Mouse (Mus musculus) midbrain, embryonic 14.5 days (tissue): ENCODE measurements at regions not wholly inside any gene's neighbourhood (a gene's known extent, or its start where the extent isn't known, plus 50 kb on each side); places are given as distances from the start of the nearest gene placed in this dataset.
A peak's percentile ranks its signal among the peaks of the same experiment; 100 is the strongest.

Source experiments
- ATAC-seq: fragments of 200-750 bp; cut with Nextera tagmentation; 2 replicates; pipeline ENCODE4 v1.8.0; 2017; ENCODE audit warnings: moderate number of reproducible peaks, moderate library complexity; ENCODE audit not compliant: low FRiP score, low TSS enrichment
- DNase-seq: peaks from one replicate; pipeline ENCODE4 v3.0.0-alpha.2; 2015
- H3K27ac ChIP-seq: fragments of 300-500 bp; sonication (generic); replicated peaks from 2 replicates; pipeline ENCODE4 v1.5.1; 2014; ENCODE audit warnings: mild to moderate bottlenecking, low read depth, low read length, moderate library complexity
- H3K27me3 ChIP-seq: fragments of 300-500 bp; sonication (generic); 2 replicates; pipeline ENCODE4 v1.6.1; 2014; ENCODE audit warnings: low read length, control low read depth, mixed read lengths; ENCODE audit not compliant: control insufficient read depth, insufficient read depth
- H3K36me3 ChIP-seq: fragments of 300-500 bp; sonication (generic); 2 replicates; pipeline ENCODE4 v1.6.1; 2014; ENCODE audit warnings: low read length, control low read depth; ENCODE audit not compliant: control insufficient read depth, insufficient read depth
- H3K4me1 ChIP-seq: fragments of 300-500 bp; sonication (generic); 2 replicates; pipeline ENCODE4 v1.6.1; 2014; ENCODE audit warnings: mild to moderate bottlenecking, antibody characterized with exemption, low read length, control low read depth; ENCODE audit not compliant: control insufficient read depth, insufficient read depth
- H3K4me2 ChIP-seq: fragments of 300-500 bp; sonication (generic); 2 replicates; pipeline ENCODE4 v1.6.1; 2014; ENCODE audit warnings: mild to moderate bottlenecking, low read length, moderate library complexity
- H3K4me3 ChIP-seq: fragments of 300-500 bp; sonication (generic); replicated peaks from 2 replicates; pipeline ENCODE4 v1.5.1; 2014; ENCODE audit warnings: low read depth, low read length
- H3K9ac ChIP-seq: fragments of 300-500 bp; sonication (generic); replicated peaks from 2 replicates; pipeline ENCODE4 v1.6.1; 2014; ENCODE audit warnings: mild to moderate bottlenecking, low read length, moderate library complexity
- H3K9me3 ChIP-seq: fragments of 300-500 bp; sonication (generic); 2 replicates; pipeline ENCODE4 v1.6.1; 2016; ENCODE audit warnings: low read length, control low read depth, mixed read lengths; ENCODE audit not compliant: control insufficient read depth
- WGBS: fragments of 180-500 bp; shearing (Covaris S2); extraction: QIAGEN DNeasy Blood & Tissue Kit; methylation state at CpG from one replicate; pipeline ENCODE4 v1.1.7; 2014; 5-methylcytosine and 5-hydroxymethylcytosine counted together

DNA sequence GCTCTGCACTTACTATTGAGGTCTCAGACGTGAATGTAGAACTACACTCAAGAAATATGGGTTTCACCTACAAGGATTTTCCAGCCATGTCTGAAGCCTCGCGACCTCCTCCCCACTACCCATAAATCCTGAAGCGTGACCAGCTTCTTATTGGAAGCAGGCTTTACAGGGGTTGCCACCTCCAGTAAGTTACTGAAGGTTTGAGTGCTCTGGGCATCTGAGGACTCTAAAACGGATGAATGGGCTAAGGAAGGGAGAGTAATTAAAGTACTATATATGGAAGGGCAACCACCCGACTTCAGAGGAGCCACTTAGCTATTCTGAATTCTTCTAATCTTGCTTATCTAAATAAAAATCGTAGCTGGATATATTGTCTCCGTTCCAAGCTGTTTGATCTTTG lies 136.1 kb upstream of the Hmga2 start:
- WGBS = 73% methylated on average over 8 of the region's 8 CpGs
- ATAC-seq (no peak), DNase-seq (no peak)
- Histone ChIP-seq H3K36me3 (no peaks in the 10 kb centered on the region), H3K4me1 (no peaks in the 10 kb centered on the region), H3K4me2 (no peak overlapping the region), H3K27me3 (no peaks in the 10 kb centered on the region), H3K27ac (no peak overlapping the region), H3K9ac (no peak overlapping the region), H3K4me3 (no peak overlapping the region), H3K9me3 (no peaks in the 10 kb centered on the region)

DNA sequence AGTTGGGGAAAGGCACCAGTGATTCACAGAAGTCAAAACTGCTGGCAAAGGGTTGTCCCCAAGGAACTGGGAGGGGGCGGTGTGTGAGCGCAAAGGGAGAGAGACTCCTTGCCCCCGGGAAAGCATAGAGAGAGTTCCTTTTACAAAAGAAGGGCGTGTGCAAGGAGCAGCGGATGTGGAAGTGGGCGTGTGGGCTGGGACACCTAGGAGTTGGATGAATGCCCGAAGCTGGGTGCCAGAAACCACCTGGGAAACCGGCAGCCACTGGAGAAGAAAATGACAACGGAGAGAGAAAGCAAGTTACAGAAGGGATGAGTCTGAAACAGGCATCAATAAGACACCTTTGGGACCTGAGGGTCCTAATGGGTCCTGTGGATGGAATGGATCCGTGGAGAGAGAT lies 133.8 kb upstream of the Hmga2 start:
- H3K9ac ChIP-seq = no peak overlapping the region
- no peak overlapping the region for H3K4me2 ChIP-seq
- no peaks in the 10 kb centered on the region for H3K36me3 ChIP-seq
- H3K4me1 ChIP-seq = no peaks in the 10 kb centered on the region
- no peaks in the 10 kb centered on the region for H3K9me3 ChIP-seq
- no peak for ATAC-seq
- no peak for DNase-seq
- no peaks in the 10 kb centered on the region for H3K27me3 ChIP-seq
- no peak overlapping the region for H3K4me3 ChIP-seq
- 74% methylated on average over 10 of the region's 10 CpGs for WGBS
- no peak overlapping the region for H3K27ac ChIP-seq

DNA sequence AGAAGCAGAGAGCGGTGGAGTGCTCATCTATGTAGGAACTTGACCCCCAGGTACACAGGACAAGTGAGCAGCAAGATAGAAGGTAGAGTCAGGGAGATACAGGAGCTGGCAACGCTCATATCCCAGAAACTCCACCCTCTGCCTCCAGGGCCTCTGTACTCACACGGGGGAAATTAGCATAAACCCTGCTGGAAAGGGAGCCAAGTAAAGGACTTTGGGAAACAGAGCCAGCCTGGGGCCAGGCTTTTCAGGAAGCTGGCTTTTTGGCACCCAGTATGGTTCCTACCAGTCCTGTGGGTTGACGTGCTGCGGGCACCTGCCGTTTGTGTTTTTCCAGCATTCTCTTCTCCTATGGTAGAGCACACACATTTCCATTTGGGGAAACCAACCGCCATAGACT lies 128.2 kb upstream of the Hmga2 start:
- Histone ChIP-seq H3K36me3 (no peaks in the 10 kb centered on the region), H3K4me1 (0 out of 2 replicates have a peak, but pooled peaks cover 4% of the 10 kb centered on the region), H3K4me2 (no peak overlapping the region), H3K4me3 (no peak overlapping the region), H3K9ac (no peak overlapping the region), H3K27ac (no peak overlapping the region), H3K9me3 (no peaks in the 10 kb centered on the region), H3K27me3 (no peaks in the 10 kb centered on the region)
- ATAC-seq (no peak; the same call in 1 of the 2 replicates), DNase-seq (peak; percentile 59)
- 40% methylated on average over 7 of the region's 7 CpGs for WGBS

DNA sequence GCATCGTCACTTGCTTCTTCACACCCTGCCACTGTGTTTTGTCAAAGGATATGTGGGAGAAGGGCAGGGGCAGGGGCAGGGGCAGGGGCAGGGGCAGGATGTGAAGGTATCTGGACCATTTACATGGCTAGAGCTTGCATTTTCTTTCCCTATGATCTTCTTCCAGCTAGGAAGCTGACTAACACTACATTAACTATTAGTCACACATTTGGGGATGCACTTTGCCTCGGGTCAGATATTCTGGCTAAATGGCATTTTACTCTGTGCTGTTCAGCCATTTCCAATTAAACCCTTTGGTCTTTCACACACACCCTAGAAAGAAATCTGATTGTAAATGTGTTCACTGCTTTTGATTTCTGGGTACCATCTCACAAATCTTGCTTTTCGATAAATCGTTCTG lies 126.9 kb upstream of the Hmga2 start:
- H3K27ac ChIP-seq = no peak overlapping the region
- 90% methylated on average over 4 of the region's 4 CpGs for whole genome bisulfite sequencing
- no peak overlapping the region for H3K9ac ChIP-seq
- DNase-seq (no peak), ATAC-seq (no peak)
- no peak overlapping the region for H3K4me2 ChIP-seq
- 0 out of 2 replicates have a peak, but pooled peaks cover 4% of the 10 kb centered on the region for H3K4me1 ChIP-seq
- no peaks in the 10 kb centered on the region for H3K9me3 ChIP-seq
- H3K27me3 ChIP-seq = no peaks in the 10 kb centered on the region
- no peaks in the 10 kb centered on the region for H3K36me3 ChIP-seq
- no peak overlapping the region for H3K4me3 ChIP-seq

DNA sequence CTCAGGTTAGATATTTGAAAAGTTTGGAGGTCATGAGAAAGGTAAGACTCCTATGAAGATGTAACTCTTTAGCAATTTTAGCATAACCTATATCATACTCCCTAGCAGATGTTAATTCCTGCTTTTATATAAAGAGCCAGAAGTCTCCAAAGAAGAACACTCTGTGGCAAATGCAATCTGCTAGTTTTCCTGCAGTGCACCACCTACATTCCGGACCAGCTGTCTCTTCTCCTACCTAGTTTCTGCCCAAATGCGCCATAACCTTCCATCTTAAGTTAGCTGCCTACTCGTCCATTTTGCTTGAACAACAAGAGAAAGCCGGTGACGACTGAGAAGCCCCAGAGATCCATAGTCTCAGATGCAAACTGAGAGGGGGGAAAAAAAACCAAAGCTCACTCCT lies 124.5 kb upstream of the Hmga2 start:
- Histone ChIP-seq H3K4me2 (no peak overlapping the region), H3K27ac (no peak overlapping the region)
- WGBS = 92% methylated on average over 5 of the region's 5 CpGs

DNA sequence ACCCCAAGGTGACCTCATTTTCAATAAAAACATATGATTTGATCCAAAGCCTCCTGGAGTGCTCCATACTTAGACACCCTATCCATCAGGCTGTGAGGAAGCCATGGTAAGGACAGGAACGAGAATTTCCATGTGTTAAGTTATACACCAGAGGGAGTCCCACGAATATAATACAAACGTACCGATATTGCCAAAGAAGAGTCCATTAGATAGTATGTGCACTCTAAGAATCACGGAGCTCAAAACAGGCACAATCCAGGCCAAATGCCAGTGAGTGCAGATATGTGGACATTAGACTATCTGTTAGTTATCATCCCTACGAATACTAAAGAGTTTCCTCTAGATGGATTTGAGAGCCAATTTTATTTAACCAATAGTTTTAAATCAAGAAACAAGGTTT lies 123.3 kb upstream of the Hmga2 start:
- Histone ChIP-seq H3K9me3 (no peaks in the 10 kb centered on the region), H3K4me1 (0 out of 2 replicates have a peak, but pooled peaks cover 2% of the 10 kb centered on the region), H3K27ac (no peak overlapping the region), H3K36me3 (no peaks in the 10 kb centered on the region), H3K4me2 (no peak overlapping the region), H3K4me3 (no peak overlapping the region), H3K9ac (no peak overlapping the region), H3K27me3 (no peaks in the 10 kb centered on the region)
- 91% methylated on average over 6 of the region's 6 CpGs for WGBS
- ATAC-seq (no peak), DNase-seq (no peak)

More for the DNA sequence above, 124.5 kb upstream of the Hmga2 start:
- Histone ChIP-seq H3K4me3 (no peak overlapping the region), H3K27me3 (no peaks in the 10 kb centered on the region), H3K9me3 (no peaks in the 10 kb centered on the region), H3K4me1 (0 out of 2 replicates have a peak, but pooled peaks cover 4% of the 10 kb centered on the region), H3K9ac (no peak overlapping the region), H3K36me3 (no peaks in the 10 kb centered on the region)
- DNase-seq = no peak
- no peak for ATAC-seq

DNA sequence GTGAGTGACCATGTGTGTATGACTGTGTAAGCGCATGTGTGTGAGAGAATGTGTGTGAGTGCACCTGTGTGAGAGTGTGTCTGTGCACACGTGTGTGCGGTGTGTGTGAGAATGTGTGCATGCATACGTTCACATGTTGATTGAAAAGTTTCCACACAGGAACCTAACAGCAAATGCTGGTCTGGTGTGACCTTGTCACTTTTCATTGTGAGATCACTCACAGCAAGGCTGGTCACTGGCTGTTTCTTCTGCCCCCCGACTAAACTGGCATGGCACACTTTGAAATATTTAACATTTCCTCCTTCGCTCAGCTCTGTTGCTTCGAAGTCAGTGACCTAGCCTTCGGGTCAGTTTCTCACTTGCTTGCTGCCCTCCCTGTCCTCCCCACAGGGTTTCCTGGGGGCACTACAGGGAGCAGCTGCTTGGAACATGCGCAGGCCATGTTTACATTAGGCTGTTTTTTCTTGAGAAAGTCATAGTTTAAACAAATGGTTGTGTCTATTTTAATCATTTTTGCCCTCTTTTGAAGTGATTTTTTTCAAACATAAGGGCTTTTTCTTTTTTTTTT lies 121.1 kb upstream of the Hmga2 start:
- Histone ChIP-seq H3K27me3 (no peaks in the 10 kb centered on the region), H3K9ac (no peak overlapping the region), H3K27ac (no peak overlapping the region), H3K4me2 (no peak overlapping the region), H3K36me3 (no peaks in the 10 kb centered on the region), H3K4me1 (no peaks in the 10 kb centered on the region), H3K4me3 (no peak overlapping the region), H3K9me3 (no peaks in the 10 kb centered on the region)
- DNase-seq (no peak), ATAC-seq (no peak)
- WGBS = 77% methylated on average over 9 of the region's 9 CpGs

DNA sequence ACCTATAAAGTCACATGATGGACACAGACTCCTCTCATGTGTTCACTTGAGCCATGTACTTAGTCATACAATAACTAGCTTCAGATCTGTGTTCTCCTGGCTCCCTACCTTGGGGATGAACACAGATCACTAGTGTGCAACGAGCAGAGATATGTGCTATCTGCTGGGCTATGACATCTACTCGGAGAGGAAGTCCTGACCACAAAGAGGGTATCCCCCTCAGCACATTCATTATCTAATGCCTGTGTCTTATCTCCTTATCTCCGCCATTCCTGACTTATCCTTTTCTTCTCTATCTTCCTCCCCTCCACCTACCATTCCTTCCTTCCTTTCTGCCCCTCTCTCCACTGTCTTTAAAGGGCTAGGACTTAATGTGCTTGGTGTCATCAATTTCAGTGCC lies 118.9 kb upstream of the Hmga2 start:
- H3K9me3 ChIP-seq = no peaks in the 10 kb centered on the region
- H3K27ac ChIP-seq = no peak overlapping the region
- H3K4me2 ChIP-seq = no peak overlapping the region
- no peak for DNase-seq
- WGBS = 96% methylated on average over 3 of the region's 3 CpGs
- no peaks in the 10 kb centered on the region for H3K4me1 ChIP-seq
- no peaks in the 10 kb centered on the region for H3K36me3 ChIP-seq
- ATAC-seq = no peak
- no peak overlapping the region for H3K4me3 ChIP-seq
- H3K9ac ChIP-seq = no peak overlapping the region
- no peaks in the 10 kb centered on the region for H3K27me3 ChIP-seq

DNA sequence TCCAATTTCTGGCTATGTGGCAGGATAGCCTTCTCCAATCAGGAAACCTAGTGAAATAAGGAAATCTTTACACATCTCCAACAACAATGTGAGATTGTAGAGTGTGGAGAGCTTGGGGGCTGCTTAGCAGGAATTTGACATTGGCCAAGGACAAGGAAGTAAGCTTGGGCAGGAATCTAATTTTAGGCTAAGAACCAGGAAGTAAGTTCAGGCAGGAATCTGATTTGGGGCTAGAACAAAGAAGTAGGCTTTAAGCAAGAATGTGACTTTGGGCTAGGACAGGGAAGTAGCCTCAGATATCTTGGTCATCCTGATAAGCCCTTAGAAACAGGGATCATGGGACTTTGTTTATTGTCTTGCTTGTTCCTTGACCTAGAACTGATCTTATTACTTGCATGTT lies 117.6 kb upstream of the Hmga2 start:
- Histone ChIP-seq H3K36me3 (no peaks in the 10 kb centered on the region), H3K4me1 (no peaks in the 10 kb centered on the region), H3K27ac (no peak overlapping the region), H3K27me3 (no peaks in the 10 kb centered on the region), H3K9ac (no peak overlapping the region), H3K4me2 (no peak overlapping the region), H3K4me3 (no peak overlapping the region), H3K9me3 (no peaks in the 10 kb centered on the region)
- DNase-seq = no peak
- no peak for ATAC-seq
